Mouse (Mus musculus) mammary gland, adult 2 months (tissue): Measurements from ENCODE around the gene Olfr353. TPM values are rescaled to one million over a fixed set of nuclear protein-coding genes. Genes with fewer than 3 reads are reported as not detected.

Experiments
- polyA plus RNA-seq: library from polyadenylated mRNA; depleted of rRNA; stranded (reverse); fragments of >200 nt; gene quantifications from 2 replicates; pipeline ENCODE4 v1.2.3, GENCODE M21; 2012; ENCODE audit warnings: low replicate concordance; rRNA removed

The Olfr353 gene
- polyA plus RNA-seq, result not detected in 2 replicates

DNA sequence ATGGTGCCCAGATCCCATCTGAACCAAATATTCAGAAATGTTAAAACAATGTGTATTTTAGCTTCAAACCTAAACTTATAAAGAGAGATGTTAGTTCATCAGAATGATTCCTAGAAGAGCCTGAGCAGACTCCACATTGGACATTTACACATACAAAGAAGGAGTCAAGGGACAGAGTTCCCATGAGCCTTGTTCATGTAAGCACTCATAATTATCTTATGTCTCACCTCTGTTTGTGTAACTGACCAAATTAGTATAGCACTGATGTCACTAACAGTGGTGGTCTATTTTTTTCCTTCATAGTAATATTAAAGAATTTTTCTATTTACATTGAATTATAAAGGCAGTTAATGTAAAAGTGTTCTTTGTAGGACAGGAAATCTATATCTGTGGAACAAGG, at the start of gene Olfr353:
Gene Olfr353, minus strand, starts transcription at position 101 of the 400 bp plus-strand sequence.

DNA sequence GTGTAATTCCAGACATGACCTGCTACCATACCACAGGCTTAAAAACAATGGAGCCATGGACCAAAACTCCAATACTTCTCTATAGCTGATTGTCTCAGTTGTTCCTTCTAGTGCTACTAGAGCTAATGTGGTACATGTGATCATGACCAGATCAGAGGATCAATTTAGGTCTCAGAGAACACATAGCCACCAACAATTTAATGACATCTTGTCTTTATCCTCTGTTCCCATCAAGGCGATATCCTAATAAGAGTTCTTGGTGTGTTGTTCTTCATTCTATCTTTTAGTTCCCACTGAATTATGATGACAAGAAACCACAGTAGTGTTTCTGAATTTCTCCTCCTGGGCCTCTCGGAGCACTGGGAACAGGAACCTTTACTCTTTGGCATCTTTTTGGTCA, 44.1 kb upstream of the Olfr353 start, which contains the start of gene Olfr356:
Gene Olfr356, plus strand, starts transcription at position 301 of the 400 bp plus-strand sequence.

DNA sequence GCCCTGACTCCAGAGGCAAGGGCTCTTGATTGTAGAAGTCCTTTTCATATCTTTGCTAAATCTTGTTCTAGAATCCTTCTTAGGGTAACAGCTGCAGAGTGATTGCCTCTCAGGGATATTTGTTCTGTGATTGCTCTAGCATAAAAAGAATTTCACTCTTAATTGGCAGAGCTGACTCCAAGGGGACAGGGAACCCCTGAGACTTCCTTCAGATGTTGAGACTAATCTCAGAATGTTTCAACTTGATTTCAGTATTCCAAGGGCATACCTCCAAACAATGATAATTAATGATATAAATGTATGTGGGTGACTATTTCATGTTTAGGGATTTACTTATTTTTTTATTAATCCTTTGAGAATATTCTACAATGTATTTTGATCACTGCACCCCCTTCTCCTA, 36.1 kb upstream of the Olfr353 start, which contains the start of gene Olfr355:
Gene Olfr355, minus strand, starts transcription at position 101 of the 400 bp plus-strand sequence.

DNA sequence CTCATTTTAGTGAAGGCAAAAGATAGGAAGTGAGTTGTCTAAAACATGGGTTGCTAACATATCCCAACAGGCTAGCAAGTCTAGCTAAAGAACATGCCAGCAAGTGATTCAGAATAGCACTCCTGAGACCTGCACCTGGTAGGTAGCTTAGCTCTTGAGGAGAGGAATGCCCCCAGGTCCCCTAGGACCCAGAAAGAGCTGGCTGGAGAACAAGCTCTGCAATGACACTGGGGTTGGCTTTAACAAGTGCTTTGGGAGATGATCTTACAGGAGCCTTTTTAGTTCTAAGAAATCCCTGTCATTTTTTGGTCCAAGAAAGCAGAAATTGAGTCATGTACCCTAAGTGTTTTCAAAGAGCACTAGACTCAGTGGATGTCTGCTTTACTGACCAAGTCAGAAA, 12.6 kb upstream of the Olfr353 start, which contains the start of gene Olfr354:
Gene Olfr354, plus strand, starts transcription at position 301 of the 400 bp plus-strand sequence.

DNA sequence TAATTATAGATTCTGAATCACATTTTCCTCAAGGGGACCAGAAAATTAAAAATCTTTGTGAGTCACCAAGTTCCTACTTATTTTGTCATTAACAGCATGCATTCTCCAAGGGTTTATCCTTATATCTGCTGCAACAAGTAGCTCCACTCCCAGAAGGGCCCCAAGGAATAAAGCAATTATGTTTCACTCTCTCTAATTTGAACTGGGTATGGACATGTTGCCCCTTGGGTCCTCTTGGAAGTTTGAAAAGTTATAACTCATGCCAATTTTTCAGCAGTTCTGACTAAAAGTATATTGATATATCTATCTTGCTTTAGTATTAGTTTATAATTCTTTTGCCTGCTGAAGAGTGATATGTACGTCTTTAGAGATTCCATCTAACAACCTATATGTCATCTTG, 24.6 kb downstream of the Olfr353 start, which contains the start of gene Olfr352:
Gene Olfr352, plus strand, starts transcription at position 301 of the 400 bp plus-strand sequence.

DNA sequence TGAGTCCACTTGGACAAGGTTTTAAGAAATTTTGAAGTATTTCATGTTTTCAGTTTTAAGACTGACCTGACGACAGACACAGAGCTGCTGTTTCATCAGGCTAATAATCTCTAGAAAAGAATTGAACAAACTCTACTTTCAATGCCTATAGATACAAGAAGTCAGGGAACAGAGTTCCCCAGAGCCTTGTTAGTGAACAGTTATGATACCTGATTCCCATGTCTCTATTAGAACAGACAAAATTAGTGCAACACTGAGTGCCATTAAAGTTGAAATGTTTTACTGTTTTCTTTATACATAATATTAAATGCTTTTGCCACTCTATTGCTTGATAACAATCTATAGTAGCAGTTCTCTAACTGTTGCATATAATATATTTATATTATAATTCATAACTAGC, 30.2 kb downstream of the Olfr353 start, which contains the start of gene Olfr351:
Gene Olfr351, minus strand, starts transcription at position 101 of the 400 bp plus-strand sequence.

DNA sequence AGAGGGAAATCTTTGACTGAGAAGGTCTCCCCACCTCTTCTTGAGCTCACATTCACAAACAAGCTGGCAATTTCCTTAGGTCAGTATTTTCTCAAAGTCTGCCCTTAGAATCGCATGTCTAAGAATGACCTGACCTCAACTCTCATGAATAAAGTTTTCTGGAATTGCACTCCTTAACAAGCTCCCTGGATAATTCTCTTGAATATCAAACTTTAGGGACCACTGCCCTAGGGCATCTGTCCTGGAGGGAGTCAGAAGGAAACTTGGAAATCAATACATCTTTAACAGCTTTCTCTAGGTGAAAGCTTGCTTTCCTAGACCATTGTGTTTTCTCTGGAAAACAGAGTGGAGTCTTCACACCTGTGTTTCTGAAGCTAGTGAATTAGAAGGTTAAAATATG, 46.7 kb downstream of the Olfr353 start, which contains the start of gene Olfr350:
Gene Olfr350, plus strand, starts transcription at position 301 of the 400 bp plus-strand sequence.

Other genes starting within 250 kb of the Olfr353 start
- gene Olfr346, start 207.1 kb downstream of the Olfr353 start, polyA plus RNA-seq, result not detected in 2 replicates
- not detected in 2 replicates for gene Olfr347, start 161.0 kb downstream of the Olfr353 start, polyA plus RNA-seq
- gene Olfr348, start 108.7 kb downstream of the Olfr353 start, polyA plus RNA-seq, result not detected in 2 replicates
- gene Olfr50, start 102.4 kb downstream of the Olfr353 start, polyA plus RNA-seq, result not detected in 2 replicates
- not detected in 2 replicates for gene Olfr3, start 75.9 kb downstream of the Olfr353 start, polyA plus RNA-seq
- not detected in 2 replicates for gene Olfr350, start 46.6 kb downstream of the Olfr353 start, polyA plus RNA-seq
- gene Olfr351, start 30.3 kb downstream of the Olfr353 start, polyA plus RNA-seq, result not detected in 2 replicates
- not detected in 2 replicates for gene Olfr352, start 24.5 kb downstream of the Olfr353 start, polyA plus RNA-seq
- not detected in 2 replicates for gene Olfr354, start 12.7 kb upstream of the Olfr353 start, polyA plus RNA-seq
- gene Olfr355, start 36.0 kb upstream of the Olfr353 start, polyA plus RNA-seq, result not detected in 2 replicates
- not detected in 2 replicates for gene Olfr356, start 44.2 kb upstream of the Olfr353 start, polyA plus RNA-seq
- not detected in 2 replicates for gene Olfr357, start 100.9 kb upstream of the Olfr353 start, polyA plus RNA-seq
- not detected in 2 replicates for gene Olfr358, start 116.4 kb upstream of the Olfr353 start, polyA plus RNA-seq
- not detected in 2 replicates for gene Olfr360, start 172.8 kb upstream of the Olfr353 start, polyA plus RNA-seq
- gene Olfr361, start 196.4 kb upstream of the Olfr353 start, polyA plus RNA-seq, result not detected in 2 replicates
- gene Olfr362, start 225.0 kb upstream of the Olfr353 start, polyA plus RNA-seq, result not detected in 2 replicates
- gene Olfr364-ps1, start 246.4 kb upstream of the Olfr353 start, polyA plus RNA-seq, result not detected in 2 replicates